Mouse (Mus musculus) forebrain, embryonic 13.5 days (tissue): ENCODE results near the gene Dmrtc2. TPM values are rescaled to one million over a fixed set of nuclear protein-coding genes. Genes with fewer than 3 reads are reported as not detected.
"Not testable (repeated sequence)": the region's sequence is repeated elsewhere in the genome, so short reads cannot be mapped to it uniquely, and the experiment has no call there.

Experiments
- ATAC-seq: fragments of 200-750 bp; cut with Nextera tagmentation; 2 replicates; pipeline ENCODE4 v1.8.0; 2017
- H3K27ac ChIP-seq: fragments of 300-500 bp; sonication (generic); 2 replicates; pipeline ENCODE4 v1.5.1; 2015; ENCODE audit warnings: inconsistent platforms, mild to moderate bottlenecking, moderate library complexity
- H3K27me3 ChIP-seq: fragments of 300-500 bp; sonication (generic); 2 replicates; pipeline ENCODE4 v1.6.1; 2015; ENCODE audit warnings: mild to moderate bottlenecking, inconsistent platforms
- H3K36me3 ChIP-seq: fragments of 300-500 bp; sonication (generic); 2 replicates; pipeline ENCODE4 v1.6.1; 2015; ENCODE audit warnings: mild to moderate bottlenecking, inconsistent platforms; ENCODE audit not compliant: poor library complexity, severe bottlenecking
- H3K4me1 ChIP-seq: fragments of 300-500 bp; sonication (generic); 2 replicates; pipeline ENCODE4 v1.6.1; 2015; ENCODE audit warnings: inconsistent platforms
- H3K4me2 ChIP-seq: fragments of 300-500 bp; sonication (generic); 2 replicates; pipeline ENCODE4 v1.6.1; 2015; ENCODE audit warnings: inconsistent platforms, mild to moderate bottlenecking, moderate library complexity
- H3K4me3 ChIP-seq: fragments of 300-500 bp; sonication (generic); 2 replicates; pipeline ENCODE4 v1.5.1; 2015; ENCODE audit warnings: mild to moderate bottlenecking, inconsistent platforms
- H3K9ac ChIP-seq: fragments of 300-500 bp; sonication (generic); 2 replicates; pipeline ENCODE4 v1.6.1; 2015; ENCODE audit warnings: mild to moderate bottlenecking, inconsistent platforms
- H3K9me3 ChIP-seq: fragments of 300-500 bp; sonication (generic); replicated peaks from 2 replicates; pipeline ENCODE4 v1.6.1; 2016; ENCODE audit warnings: inconsistent platforms
- WGBS: fragments of 180-500 bp; shearing (Covaris S2); methylation state at CpG from one replicate; pipeline ENCODE4 v1.1.7; 2015; 5-methylcytosine and 5-hydroxymethylcytosine counted together
- polyA plus RNA-seq: library from polyadenylated mRNA; unstranded; fragments of >200 nt; fragmentation: Nextera tagmentation; extraction: Ambion mirVana; gene quantifications from 2 replicates; pipeline ENCODE4 v1.2.1, GENCODE M21; 2015

Gene Dmrtc2
- polyA plus RNA-seq, 1 experiment from 2014 or later: 0.13 TPM

DNA sequence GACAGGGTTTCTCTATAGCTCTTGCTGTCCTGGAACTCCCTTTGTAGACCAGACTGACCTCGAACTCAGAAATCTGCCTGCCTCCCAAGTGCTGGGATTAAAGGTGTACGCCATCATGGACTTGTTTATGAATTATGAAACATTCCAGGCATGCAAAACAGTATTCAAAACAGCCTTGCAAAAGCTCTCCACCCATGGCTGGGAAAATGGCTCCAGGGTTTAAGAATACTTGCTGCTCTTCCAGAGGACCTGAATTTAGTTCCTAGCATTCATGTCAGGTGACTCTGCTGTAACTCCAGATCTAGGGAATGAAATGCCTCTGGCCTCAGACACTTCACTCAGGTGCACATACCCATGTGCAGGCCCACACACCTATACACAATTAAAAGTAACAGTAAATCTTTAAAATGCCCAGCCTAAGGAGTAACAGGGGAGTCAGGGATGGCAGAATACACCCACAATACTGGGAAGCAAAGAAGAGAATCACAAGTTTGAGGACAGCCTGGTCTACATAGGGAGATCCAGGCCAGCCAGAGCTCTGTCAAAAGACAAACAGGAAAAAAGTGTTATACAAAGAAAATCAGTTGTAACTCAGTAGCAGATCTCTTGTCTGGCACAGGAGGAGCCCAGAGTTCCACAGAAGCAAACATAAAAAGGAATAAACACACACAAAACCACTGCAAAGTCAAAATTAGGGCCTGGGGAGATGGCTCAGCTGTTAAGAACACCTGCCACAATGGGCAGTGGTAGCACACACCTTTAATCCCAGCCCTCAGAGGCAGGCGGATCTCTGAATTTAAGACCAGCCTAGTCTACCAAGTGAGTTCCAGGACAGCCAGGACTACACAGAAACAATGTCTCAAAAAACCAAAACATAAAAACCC is 21.6 kb downstream of the Dmrtc2 start:
- H3K36me3 ChIP-seq: peaks cover 49% of the 10 kb centered on the region
- ATAC-seq: no peak
- no peaks in the 10 kb centered on the region for H3K9me3 ChIP-seq
- no peak overlapping the region for H3K4me2 ChIP-seq
- no peaks in the 10 kb centered on the region for H3K27me3 ChIP-seq
- no peak overlapping the region for H3K4me3 ChIP-seq
- 73% methylated on average over 3 of the region's 3 CpGs for WGBS
- no peak overlapping the region for H3K9ac ChIP-seq
- H3K4me1 ChIP-seq: peaks cover 16% of the 10 kb centered on the region
- no peak overlapping the region for H3K27ac ChIP-seq

DNA sequence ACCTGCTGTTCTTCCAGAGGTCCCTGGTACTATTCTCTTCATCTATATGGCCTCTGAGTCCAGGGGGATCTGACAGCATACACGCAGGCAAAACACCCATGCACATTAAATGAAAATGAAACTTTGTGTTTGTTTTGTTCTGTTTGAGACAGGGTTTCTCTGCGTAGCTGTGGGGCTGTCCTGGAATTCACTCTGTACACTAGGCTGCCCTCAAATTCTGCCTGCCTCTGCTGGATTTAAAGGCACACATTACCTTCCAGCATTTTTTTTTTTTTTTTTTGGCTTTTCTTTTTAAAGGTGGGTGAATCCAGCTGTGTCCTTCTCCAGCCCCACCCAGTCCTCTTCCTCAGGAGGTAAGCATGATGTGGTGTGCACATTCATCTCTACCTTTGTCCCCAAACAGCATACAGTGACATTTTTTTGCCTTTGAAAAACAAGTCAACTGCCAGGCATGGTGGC is 22.3 kb downstream of the Dmrtc2 start:
- no peaks in the 10 kb centered on the region for H3K27me3 ChIP-seq
- H3K27ac ChIP-seq: no peak overlapping the region
- H3K4me1 ChIP-seq: peaks cover 9% of the 10 kb centered on the region
- peaks cover 42% of the 10 kb centered on the region for H3K36me3 ChIP-seq
- WGBS: 76% methylated on average over 2 of the region's 2 CpGs
- no peaks in the 10 kb centered on the region for H3K9me3 ChIP-seq
- no peak for ATAC-seq
- H3K4me2 ChIP-seq: no peak overlapping the region
- H3K9ac ChIP-seq: no peak overlapping the region
- no peak overlapping the region for H3K4me3 ChIP-seq

DNA sequence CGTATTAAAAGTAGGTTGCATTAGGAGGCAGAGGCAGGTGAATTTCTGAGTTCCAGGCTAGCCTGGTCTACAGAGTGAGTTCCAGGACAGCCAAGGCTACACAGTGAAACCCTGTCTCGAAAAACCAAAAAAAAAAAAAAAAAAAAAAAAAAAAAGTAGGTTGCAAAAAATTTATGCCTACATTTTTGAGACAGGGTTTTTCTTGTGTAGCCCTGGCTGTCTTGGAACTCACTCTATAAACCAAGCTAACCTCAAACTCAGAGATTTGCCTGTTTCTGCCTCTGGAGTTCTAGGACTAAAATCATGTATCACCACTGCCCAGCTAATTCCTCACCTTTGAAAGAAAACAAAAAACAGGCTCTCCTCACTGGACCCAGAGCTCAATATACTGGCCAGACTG is 25.9 kb downstream of the Dmrtc2 start:
- H3K9me3 ChIP-seq, H3K27me3 ChIP-seq, H3K9ac ChIP-seq, H3K4me3 ChIP-seq, H3K36me3 ChIP-seq, ATAC-seq, H3K4me1 ChIP-seq, H3K4me2 ChIP-seq, H3K27ac ChIP-seq: not testable (repeated sequence)
- 91% methylated on average over 2 of the region's 2 CpGs for WGBS

DNA sequence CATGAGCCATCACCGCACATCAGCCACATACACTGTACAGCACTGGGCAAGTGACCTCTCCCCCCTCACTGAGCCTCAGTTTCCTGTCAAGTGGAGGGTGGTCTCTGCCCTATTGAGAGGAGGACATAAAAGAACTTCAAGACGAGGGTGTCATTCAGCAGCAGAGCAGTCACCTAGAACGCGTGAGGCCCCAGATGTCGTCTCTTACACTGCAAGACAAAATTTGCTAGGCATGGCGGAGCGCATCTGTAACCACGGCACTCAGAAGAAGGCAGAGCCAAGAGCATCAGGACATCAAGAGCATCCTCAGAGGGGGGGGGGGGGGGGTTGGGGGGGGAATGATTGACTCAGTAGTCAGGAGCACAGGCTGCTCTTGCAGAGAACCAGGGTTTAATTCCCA is 26.4 kb downstream of the Dmrtc2 start:
- Histone ChIP-seq H3K36me3 (peaks cover 2% of the 10 kb centered on the region), H3K27me3 (no peaks in the 10 kb centered on the region), H3K9me3 (no peaks in the 10 kb centered on the region), H3K4me2 (no peak overlapping the region), H3K4me1 (no peaks in the 10 kb centered on the region), H3K4me3 (no peak overlapping the region), H3K9ac (no peak overlapping the region), H3K27ac (no peak overlapping the region)
- ATAC-seq: no peak
- WGBS: 77% methylated on average over 8 of the region's 8 CpGs

DNA sequence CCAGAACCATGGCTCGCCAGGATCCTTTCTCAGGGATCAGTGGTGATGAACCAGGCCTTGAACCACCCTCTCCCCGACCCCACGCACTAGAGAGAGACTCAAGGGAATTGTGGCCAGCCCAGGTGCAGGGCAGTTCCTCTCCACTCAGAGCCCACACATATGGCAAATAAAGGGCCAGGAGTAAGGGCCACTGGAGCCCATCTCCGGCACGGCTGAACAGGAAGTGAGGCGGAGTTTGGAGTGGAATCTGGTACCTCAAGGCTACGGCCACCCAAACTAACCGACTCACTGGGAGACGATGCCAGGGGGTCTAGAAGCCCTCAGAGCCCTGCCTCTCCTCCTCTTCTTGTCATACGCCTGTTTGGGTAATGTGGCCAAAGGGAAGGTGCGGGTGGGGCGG is 27.4 kb downstream of the Dmrtc2 start, which contains the start of gene Cd79a:
Gene Cd79a (plus strand): TSS at position 158 of the 400 bp plus-strand sequence.
- 85% methylated on average over 12 of the region's 12 CpGs for WGBS
- no peaks in the 10 kb centered on the region for H3K36me3 ChIP-seq
- H3K4me2 ChIP-seq: no peak within 1 kb of the TSS
- no peak for ATAC-seq
- H3K9ac ChIP-seq: no peak within 1 kb of the TSS
- no peaks in the 10 kb centered on the region for H3K27me3 ChIP-seq
- H3K4me1 ChIP-seq: no peaks in the 10 kb centered on the region
- H3K9me3 ChIP-seq: no peaks in the 10 kb centered on the region
- no peak within 1 kb of the TSS for H3K27ac ChIP-seq
- H3K4me3 ChIP-seq: no peak within 1 kb of the TSS

DNA sequence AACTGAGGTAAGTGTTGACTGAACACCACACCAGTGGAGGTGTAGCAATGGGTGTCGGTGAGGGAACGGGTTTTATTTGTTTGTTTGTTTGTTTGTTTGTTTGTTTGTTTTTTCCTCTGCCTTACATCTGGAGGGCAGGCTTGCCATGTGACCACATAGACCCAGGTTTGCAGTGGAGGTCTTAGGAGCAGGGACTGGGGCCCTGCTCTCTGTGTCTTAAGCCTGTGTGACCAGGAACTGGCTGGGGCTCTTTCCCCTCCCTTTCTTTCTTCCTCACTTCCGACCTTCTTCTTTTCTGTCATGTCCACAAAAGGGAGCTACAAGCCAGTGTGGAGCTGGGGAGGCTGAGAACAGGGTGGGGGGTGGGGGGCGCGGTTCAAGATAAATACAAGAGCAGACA is 28.1 kb downstream of the Dmrtc2 start:
- no peaks in the 10 kb centered on the region for H3K36me3 ChIP-seq
- H3K9ac ChIP-seq: no peak overlapping the region
- H3K9me3 ChIP-seq: no peaks in the 10 kb centered on the region
- H3K27me3 ChIP-seq: no peaks in the 10 kb centered on the region
- H3K4me1 ChIP-seq: no peaks in the 10 kb centered on the region
- 84% methylated on average over 5 of the region's 5 CpGs for WGBS
- H3K27ac ChIP-seq: no peak overlapping the region
- ATAC-seq: no peak
- H3K4me2 ChIP-seq: no peak overlapping the region
- H3K4me3 ChIP-seq: no peak overlapping the region

DNA sequence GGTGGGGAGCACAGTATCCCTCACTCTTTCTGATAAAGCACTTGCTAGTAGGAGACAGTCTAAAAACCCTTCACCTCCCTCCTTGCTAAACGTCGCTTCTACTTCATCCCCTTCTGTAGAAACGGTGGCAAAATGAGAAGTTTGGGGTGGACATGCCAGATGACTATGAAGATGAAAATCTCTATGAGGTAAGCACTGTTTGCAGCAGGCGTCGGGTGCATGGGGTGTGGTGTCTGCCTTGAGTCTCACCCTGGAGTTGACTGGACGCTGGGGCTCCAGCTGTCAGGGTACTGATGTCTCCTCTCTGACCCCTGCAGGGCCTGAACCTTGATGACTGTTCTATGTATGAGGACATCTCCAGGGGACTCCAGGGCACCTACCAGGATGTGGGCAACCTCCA is 31.3 kb downstream of the Dmrtc2 start:
- Histone ChIP-seq H3K27ac (no peak overlapping the region), H3K27me3 (no peaks in the 10 kb centered on the region), H3K36me3 (no peaks in the 10 kb centered on the region), H3K4me2 (no peak overlapping the region), H3K4me3 (no peak overlapping the region), H3K9ac (no peak overlapping the region), H3K4me1 (peaks cover 23% of the 10 kb centered on the region), H3K9me3 (no peaks in the 10 kb centered on the region)
- ATAC-seq: no peak
- 89% methylated on average over 6 of the region's 6 CpGs for WGBS

DNA sequence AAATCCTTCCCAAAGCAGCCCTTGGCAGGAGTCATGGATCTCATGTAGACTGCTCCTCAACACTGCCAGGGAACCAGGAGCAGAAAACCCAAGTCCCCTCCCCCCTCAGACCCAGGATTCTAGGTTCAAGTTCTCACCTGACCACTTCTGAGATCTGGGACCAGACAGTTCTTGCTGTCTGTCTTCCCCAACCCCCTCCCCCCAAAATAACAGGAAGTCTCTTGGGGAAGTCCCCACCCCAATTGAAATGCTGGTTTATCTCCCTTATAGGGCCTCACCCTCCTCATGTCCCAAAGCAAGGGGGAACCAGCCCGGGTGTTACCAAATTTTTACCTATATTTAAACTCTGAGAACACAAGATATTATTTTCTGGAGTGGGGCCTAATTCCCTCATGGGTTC is 32.0 kb downstream of the Dmrtc2 start:
- Histone ChIP-seq H3K4me3 (no peak overlapping the region), H3K27ac (peak overlapping the region; percentile 48; the same call in 1 of the 2 replicates), H3K4me2 (no peak overlapping the region), H3K9me3 (no peaks in the 10 kb centered on the region), H3K27me3 (no peaks in the 10 kb centered on the region), H3K36me3 (0 out of 2 replicates have a peak, but pooled peaks cover 3% of the 10 kb centered on the region), H3K9ac (no peak overlapping the region), H3K4me1 (peaks cover 31% of the 10 kb centered on the region)
- WGBS: 74% methylated on average over 1 of the region's 1 CpGs
- no peak for ATAC-seq

DNA sequence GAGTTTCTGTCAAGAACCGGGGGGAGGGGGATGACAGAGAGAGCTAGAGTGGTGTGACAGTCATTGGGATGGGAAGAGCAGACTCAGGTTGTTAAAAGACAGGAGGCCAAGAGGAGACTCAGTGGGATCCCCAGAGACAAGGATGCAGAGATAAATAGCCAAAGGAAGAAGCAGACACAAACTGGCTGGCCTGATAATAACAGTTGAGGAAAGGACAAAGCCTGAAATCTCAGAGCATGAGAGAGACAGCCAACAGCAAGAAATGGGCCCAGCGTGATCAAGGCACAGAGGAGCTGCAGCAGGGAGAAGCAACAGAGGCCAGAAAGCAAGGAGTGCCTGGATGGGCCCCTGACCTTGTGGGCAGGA is 32.4 kb downstream of the Dmrtc2 start:
- WGBS: 74% methylated on average over 2 of the region's 2 CpGs

DNA sequence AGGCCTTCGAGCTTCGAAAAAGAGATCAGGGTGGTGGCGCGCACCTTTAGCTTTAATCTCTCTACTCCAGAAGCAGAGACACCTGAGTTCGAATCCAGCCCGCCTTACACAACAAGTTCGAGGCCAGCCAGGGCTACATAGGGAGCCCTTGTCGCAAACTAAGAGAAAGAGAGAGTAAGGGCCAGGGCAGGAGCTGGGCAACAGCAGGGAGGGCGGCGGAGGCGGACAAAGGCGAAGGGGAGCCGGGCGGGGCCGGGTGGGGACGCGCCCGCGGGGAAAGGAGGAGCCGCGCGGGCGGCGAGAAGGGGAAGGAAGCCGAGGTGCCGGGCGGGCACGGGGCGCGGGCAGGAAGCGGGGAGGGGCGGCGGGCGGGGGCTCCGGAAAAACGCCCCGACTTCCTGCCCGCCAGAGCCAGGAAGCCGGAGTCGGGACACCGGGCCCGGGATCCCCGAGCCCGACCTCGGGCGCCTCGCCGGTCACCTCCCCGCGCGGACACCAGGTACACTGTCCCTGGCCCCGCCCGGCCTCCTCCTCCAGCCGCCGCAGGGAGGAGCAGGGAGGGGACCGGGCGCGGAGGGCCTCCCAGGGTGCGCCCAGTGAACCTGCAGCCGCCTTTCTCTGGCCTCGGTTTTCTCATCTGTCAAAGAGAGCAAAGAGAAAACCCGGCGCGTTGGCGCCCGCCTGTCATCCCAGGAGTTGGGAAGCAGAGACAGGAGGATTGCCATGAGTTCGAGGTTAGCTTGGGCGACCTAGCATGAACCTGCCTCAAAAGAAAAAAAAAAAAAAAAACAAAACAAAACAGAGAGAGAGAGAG is 33.0 kb downstream of the Dmrtc2 start, which contains the start of gene Arhgef1:
Gene Arhgef1 (plus strand): TSS at position 283 of the 814 bp plus-strand sequence.
- H3K9me3 ChIP-seq: no peaks in the 10 kb centered on the region
- H3K4me2 ChIP-seq: peak within 1 kb of the TSS; percentile 75
- H3K27ac ChIP-seq: peak within 1 kb of the TSS; percentile 54
- no peaks in the 10 kb centered on the region for H3K27me3 ChIP-seq
- peak within 1 kb of the TSS; percentile 79 for H3K9ac ChIP-seq
- peak within 1 kb of the TSS; percentile 66 for H3K4me3 ChIP-seq
- 11% methylated on average over 38 of the region's 68 CpGs for WGBS
- no peak for ATAC-seq
- peaks cover 38% of the 10 kb centered on the region for H3K4me1 ChIP-seq
- peaks cover 6% of the 10 kb centered on the region for H3K36me3 ChIP-seq

More for the DNA sequence above, 32.4 kb downstream of the Dmrtc2 start:
- Histone ChIP-seq H3K36me3 (0 out of 2 replicates have a peak, but pooled peaks cover 3% of the 10 kb centered on the region), H3K27ac (peak overlapping the region; percentile 54), H3K4me1 (peaks cover 35% of the 10 kb centered on the region), H3K27me3 (no peaks in the 10 kb centered on the region), H3K9me3 (no peaks in the 10 kb centered on the region), H3K9ac (0 out of 2 replicates have a peak overlapping the region, but pooled peaks have one; percentile 26), H3K4me2 (peak overlapping the region; percentile 75), H3K4me3 (peak overlapping the region; percentile 66)
- no peak for ATAC-seq

DNA sequence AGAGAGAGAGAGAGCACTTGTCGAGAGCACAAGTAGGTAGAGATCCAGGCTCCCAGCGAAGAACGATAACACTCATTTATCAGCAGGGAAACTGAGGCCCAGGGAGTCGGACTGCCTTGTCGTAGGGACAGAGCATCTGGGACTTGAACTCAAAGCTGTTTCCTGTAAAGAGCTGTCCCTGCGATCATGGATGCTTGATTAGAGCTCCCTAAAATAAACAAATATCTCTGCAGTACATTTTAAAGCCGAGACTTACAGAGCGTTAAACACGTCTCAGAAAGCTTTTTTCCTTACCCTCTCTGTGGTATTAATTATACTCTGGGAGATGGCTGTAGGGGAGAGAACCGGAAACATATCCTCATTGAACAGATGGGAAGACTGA is 33.6 kb downstream of the Dmrtc2 start:
- H3K4me2 ChIP-seq: peak overlapping the region; percentile 75
- H3K36me3 ChIP-seq: peaks cover 12% of the 10 kb centered on the region
- WGBS: 47% methylated on average over 10 of the region's 10 CpGs
- peak overlapping the region; percentile 79 for H3K9ac ChIP-seq
- peaks cover 38% of the 10 kb centered on the region for H3K4me1 ChIP-seq
- H3K27me3 ChIP-seq: no peaks in the 10 kb centered on the region
- H3K9me3 ChIP-seq: no peaks in the 10 kb centered on the region
- no peak overlapping the region for H3K27ac ChIP-seq
- H3K4me3 ChIP-seq: peak overlapping the region; percentile 66
- ATAC-seq: no peak

DNA sequence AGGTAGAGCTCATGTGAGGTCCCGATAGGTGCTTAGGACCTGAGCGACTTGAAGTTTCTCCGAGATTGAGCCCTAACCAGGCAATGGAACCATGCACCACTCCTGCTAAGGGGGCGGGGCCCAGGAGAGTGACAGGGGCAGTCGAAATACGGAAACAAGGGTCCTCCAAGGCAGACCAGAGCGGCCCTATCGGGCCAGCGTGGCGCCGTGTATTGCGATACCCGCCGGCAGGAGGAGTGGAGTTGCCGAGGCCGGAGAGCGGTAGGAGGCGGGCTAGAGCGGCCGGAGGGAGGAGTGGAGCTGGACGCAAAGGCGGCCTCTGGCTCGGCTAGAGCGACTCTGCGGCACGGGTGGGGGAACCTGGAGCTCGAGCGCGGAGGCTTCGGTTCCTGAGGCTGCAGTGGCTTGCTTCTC is 34.2 kb downstream of the Dmrtc2 start:
- H3K4me3 ChIP-seq: peak overlapping the region; percentile 66
- H3K36me3 ChIP-seq: peaks cover 18% of the 10 kb centered on the region
- WGBS: under 1% methylated on average over 30 of the region's 30 CpGs
- peak overlapping the region; percentile 85 for H3K9ac ChIP-seq
- peak; percentile 99 for ATAC-seq
- H3K4me1 ChIP-seq: peaks cover 38% of the 10 kb centered on the region
- no peaks in the 10 kb centered on the region for H3K9me3 ChIP-seq
- peak overlapping the region; percentile 31; the same call in 1 of the 2 replicates for H3K27ac ChIP-seq
- H3K27me3 ChIP-seq: no peaks in the 10 kb centered on the region
- H3K4me2 ChIP-seq: peak overlapping the region; percentile 75
